Mouse (Mus musculus) neural tube, embryonic 14.5 days (tissue): ENCODE results near the gene Neurog3. TPM values are rescaled to one million over a fixed set of nuclear protein-coding genes. Genes with fewer than 3 reads are reported as not detected.

Experiments used
- polyA plus RNA-seq: library from polyadenylated mRNA; unstranded; fragments of >200 nt; fragmentation: Nextera tagmentation; extraction: Ambion mirVana; gene quantifications from 2 replicates; pipeline ENCODE4 v1.2.1, GENCODE M21; 2014

The Neurog3 gene
- polyA plus RNA-seq, 1 experiment from 2014 or later: 0.16 TPM

Other genes starting within 250 kb of the Neurog3 start
- 0.31 and 3.2 TPM in 2 replicates for gene Col13a1, start 154.0 kb upstream of the Neurog3 start, polyA plus RNA-seq
- 32.5 and 44.7 TPM in 2 replicates for gene Fam241b, start 10.8 kb downstream of the Neurog3 start, polyA plus RNA-seq
- gene Tspan15, start 98.2 kb downstream of the Neurog3 start, polyA plus RNA-seq: 8.5 and 12.7 TPM in 2 replicates
- gene Tacr2, start 119.3 kb downstream of the Neurog3 start, polyA plus RNA-seq: 0.46 TPM in 1 of 2 replicates, not detected in the other
- 79.7 and 99.9 TPM in 2 replicates for gene Hk1, start 246.8 kb downstream of the Neurog3 start, polyA plus RNA-seq